Mouse (Mus musculus): ENCODE data around the gene Gng8. TPM values are rescaled to one million over a fixed set of nuclear protein-coding genes. Genes with fewer than 3 reads are reported as not detected.
A peak's percentile ranks its signal among the peaks of the same experiment; 100 is the strongest.

The Gng8 gene
- polyA plus RNA-seq (2016; fragmentation: Nextera tagmentation; extraction: Ambion mirVana): 15.4 and 18.5 TPM in 2 replicates

DNA sequence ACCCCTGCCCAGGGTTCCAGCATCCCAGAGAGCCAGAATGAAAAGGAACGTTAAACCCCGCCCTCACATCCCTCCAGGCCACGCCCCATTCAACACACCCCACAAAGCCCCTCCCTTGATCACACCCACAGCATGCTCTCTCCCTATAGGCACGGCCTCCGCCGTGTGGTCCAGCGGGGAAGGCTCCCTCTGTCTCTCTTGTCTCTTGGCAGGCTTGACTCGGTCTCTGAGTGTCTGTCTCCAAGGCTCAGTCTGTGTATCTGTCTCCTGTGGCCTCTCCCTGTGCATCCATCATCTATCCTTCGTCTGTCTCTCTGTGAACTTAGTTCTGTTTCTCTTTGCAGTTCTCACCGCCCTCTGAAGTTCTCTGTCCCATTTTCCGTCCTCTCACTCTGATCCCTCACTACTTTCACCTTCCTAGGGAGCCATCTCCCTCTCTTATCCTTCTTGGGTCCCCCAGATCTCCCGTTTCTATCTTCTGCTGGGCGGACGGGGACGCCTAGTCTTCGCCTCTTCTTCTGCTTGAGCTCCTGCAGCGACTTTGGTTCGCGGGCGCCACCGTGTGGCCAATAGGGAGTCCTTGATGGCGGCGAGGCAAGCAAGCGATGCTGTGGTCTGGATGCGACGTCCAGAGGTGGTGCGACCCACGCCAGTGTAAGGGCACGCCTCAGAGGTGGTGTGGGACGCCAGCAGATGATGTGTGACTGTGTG is at the start of gene Gng8:
Gene Gng8, plus strand, starts transcription at position 146 of the 711 bp plus-strand sequence.
- H3K27me3 ChIP-seq (ENCODE audit: low read depth, poor library complexity, severe bottlenecking): peaks cover 22% of the 10 kb centered on the region
- H3K9me3 ChIP-seq (replicated peaks): no peaks in the 10 kb centered on the region; the same call in 1 of the 2 replicates
- peak; percentile 97 for DNase-seq (ENCODE audit: low spot score)
- WGBS: under 1% methylated on average over 30 of the region's 30 CpGs
- H3K4me3 ChIP-seq: peak within 1 kb of the TSS; percentile 53
- peak within 1 kb of the TSS; percentile 94 for H3K27ac ChIP-seq
- H3K4me1 ChIP-seq: peaks cover 62% of the 10 kb centered on the region
- H3K36me3 ChIP-seq: peaks cover 37% of the 10 kb centered on the region

DNA sequence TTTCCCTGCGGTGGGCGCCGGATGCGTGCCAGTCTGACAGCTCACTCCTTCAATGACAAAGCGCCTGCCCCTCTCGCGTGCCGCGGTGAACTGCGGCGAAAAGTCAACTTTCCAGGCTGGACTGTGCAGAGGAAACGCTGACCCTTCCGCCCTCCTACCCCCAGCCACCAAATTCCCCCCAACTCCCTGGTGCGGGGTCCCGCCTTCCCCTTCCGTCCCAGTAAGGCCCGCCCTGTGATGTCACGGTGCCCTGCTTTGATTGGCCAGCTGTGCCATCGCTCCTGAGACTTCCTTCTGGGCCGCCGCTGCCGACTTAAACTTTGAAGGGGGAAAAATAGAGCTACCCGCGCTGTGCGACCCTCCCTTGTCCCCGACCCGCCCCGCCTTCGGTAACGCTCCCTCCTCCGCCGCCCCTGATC is 48.9 kb upstream of the Gng8 start, which contains the start of gene Prkd2:
Gene Prkd2, plus strand, starts transcription at position 258 of the 419 bp plus-strand sequence.
- H3K4me3 ChIP-seq: peak within 1 kb of the TSS; percentile 76
- peaks cover 53% of the 10 kb centered on the region for H3K4me1 ChIP-seq
- peak within 1 kb of the TSS; percentile 88 for H3K27ac ChIP-seq
- WGBS: 0% methylated on average over 31 of the region's 32 CpGs
- no peaks in the 10 kb centered on the region for H3K9me3 ChIP-seq (replicated peaks)
- H3K27me3 ChIP-seq (ENCODE audit: low read depth, poor library complexity, severe bottlenecking): no peaks in the 10 kb centered on the region
- H3K36me3 ChIP-seq: peaks cover 63% of the 10 kb centered on the region
- peak; percentile 93 for DNase-seq (ENCODE audit: low spot score)

DNA sequence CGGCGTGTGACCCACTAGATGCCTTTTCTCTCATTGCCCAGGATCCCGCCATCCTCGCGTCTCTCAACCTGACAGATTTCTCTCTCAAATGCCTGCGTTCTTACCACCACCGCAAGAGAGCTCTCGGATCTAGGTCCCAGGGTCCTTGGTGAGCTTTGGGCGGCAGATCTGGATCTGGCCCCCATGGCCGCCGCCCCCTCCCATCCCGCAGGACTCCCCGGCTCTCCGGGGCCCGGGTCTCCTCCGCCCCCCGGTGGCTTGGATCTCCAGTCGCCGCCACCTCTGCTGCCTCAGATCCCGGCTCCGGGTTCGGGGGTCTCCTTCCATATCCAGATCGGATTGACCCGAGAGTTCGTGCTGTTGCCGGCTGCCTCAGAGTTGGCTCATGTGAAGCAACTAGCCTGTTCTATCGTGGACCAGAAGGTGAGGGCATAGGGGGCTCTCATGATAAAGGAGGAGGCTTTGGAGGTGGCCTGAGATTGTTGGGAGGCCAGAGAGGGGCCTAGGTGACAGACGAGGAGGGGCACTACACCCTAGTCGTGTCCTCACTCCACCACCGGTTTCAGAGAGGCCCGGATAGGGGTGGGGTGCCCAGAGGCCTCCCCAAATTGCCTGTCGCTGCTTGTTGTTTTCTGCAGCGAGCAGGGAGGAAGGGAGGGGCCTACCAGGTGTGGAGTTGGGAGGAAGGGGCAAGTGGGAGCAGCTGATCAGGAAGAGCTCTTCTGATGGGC is 48.0 kb upstream of the Gng8 start:
- no peaks in the 10 kb centered on the region for H3K9me3 ChIP-seq (replicated peaks)
- H3K36me3 ChIP-seq: peaks cover 62% of the 10 kb centered on the region
- peaks cover 53% of the 10 kb centered on the region for H3K4me1 ChIP-seq
- H3K27me3 ChIP-seq (ENCODE audit: low read depth, poor library complexity, severe bottlenecking): no peaks in the 10 kb centered on the region
- H3K27ac ChIP-seq: peak overlapping the region; percentile 88
- 2% methylated on average over 33 of the region's 33 CpGs for WGBS
- H3K4me3 ChIP-seq: peak overlapping the region; percentile 76
- DNase-seq (ENCODE audit: low spot score): peak; percentile 55

DNA sequence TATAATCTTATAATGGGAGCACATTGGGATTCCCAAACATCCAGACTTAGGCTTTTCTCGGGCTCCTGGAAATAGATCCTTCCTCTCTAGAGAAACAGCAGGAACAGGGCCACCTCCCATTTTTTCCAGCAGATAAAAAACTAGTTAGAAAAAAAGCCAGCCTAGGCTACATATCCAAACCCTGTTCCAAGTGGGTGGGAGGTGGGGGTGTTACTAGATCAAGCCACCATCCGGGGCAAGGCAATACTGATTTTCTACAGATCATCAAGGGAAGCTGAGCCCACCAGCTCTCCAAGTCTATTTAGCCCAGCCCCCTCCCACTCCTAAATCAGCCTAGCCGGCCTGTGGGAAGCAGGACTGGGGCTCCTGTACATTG is 46.9 kb upstream of the Gng8 start:
- Histone ChIP-seq H3K4me1 (peaks cover 53% of the 10 kb centered on the region), H3K27me3 (ENCODE audit: low read depth, poor library complexity, severe bottlenecking) (no peaks in the 10 kb centered on the region), H3K27ac (peak overlapping the region; percentile 80), H3K36me3 (peaks cover 62% of the 10 kb centered on the region), H3K9me3 (replicated peaks) (no peaks in the 10 kb centered on the region), H3K4me3 (peak overlapping the region; percentile 76)
- DNase-seq (ENCODE audit: low spot score): no peak
- WGBS: 67% methylated on average over 3 of the region's 3 CpGs

DNA sequence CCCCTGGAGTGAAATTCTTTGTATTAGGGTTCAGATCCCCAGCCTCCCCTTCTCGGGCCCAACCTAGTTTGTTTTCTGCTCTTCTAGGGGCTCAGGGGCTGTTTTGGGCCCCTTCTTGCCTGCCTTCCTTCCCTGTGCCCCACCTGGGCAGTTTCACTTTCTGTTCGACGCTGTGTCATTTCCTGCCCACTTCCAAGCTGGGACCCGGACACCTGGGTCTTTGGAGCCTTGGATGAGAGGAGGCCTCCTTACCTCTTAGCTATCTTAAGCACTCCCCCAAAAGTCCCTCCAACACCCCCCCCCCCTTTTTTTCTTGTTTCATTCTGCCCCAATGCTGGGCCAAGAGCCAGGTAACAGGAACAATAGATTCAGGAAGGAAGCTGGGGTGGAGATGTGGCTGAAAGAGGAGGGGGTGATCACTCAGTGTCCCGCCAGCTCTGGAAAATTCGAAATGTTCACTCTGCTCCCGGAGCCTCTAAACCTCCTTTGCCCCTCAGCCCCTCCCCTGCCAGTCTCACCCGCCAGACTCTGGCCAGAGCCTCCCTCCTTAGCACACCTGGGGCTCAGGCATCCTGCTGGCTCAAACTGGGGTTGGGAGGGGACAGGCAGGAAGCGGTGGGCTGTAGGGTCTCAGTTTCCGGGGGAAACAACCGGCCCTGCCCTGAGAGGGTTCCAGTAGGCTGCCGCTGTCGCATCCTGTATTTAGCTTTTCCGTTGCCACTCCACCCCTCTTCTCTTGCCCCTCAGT is 46.3 kb upstream of the Gng8 start:
- WGBS: 34% methylated on average over 14 of the region's 14 CpGs

DNA sequence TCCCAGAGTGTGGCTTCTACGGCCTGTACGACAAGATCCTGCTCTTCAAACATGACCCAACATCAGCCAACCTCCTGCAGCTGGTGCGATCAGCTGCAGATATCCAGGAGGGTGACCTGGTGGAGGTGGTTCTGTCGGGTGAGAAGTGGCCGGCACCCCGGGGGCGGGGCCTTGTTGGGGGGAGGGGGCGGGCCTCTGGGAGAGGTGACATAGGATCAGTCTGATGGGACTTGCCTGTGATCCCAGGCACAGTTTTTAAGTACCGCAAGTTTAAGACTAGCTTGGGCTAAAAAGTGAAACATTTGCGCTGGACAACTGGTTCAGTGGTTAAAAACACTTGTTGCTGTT is 45.8 kb upstream of the Gng8 start:
- peak overlapping the region; percentile 76 for H3K4me3 ChIP-seq
- no peaks in the 10 kb centered on the region for H3K27me3 ChIP-seq (ENCODE audit: low read depth, poor library complexity, severe bottlenecking)
- peaks cover 62% of the 10 kb centered on the region for H3K36me3 ChIP-seq
- no peak for DNase-seq (ENCODE audit: low spot score)
- peaks cover 50% of the 10 kb centered on the region for H3K4me1 ChIP-seq
- 28% methylated on average over 10 of the region's 10 CpGs for WGBS
- H3K9me3 ChIP-seq (replicated peaks): no peaks in the 10 kb centered on the region
- H3K27ac ChIP-seq: peak overlapping the region; percentile 80

More for the DNA sequence above, 46.3 kb upstream of the Gng8 start:
- H3K27ac ChIP-seq: peak overlapping the region; percentile 80
- no peaks in the 10 kb centered on the region for H3K9me3 ChIP-seq (replicated peaks)
- DNase-seq (ENCODE audit: low spot score): peak; percentile 46
- H3K27me3 ChIP-seq (ENCODE audit: low read depth, poor library complexity, severe bottlenecking): no peaks in the 10 kb centered on the region
- peaks cover 62% of the 10 kb centered on the region for H3K36me3 ChIP-seq
- H3K4me3 ChIP-seq: peak overlapping the region; percentile 76
- H3K4me1 ChIP-seq: peaks cover 52% of the 10 kb centered on the region

DNA sequence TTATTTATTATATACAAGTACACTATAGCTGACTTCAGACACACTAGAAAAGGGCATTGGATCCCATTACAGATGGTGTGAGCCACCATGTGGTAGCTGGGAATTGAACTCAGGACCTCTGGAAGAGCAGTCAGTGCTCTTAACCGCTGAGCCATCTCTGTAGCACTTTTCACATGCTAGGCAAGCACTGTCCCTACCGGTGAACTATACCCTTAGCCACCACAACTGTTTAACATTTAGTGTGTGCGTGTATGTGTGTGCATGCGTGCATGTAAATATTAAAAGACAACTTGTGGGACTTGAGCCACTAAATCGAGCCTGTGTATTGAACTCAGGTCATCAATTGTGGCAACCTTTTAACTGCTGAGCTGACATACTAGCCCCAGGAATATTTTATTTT is 44.8 kb upstream of the Gng8 start:
- H3K27me3 ChIP-seq (ENCODE audit: low read depth, poor library complexity, severe bottlenecking): no peaks in the 10 kb centered on the region
- no peak overlapping the region for H3K4me3 ChIP-seq
- peaks cover 60% of the 10 kb centered on the region for H3K36me3 ChIP-seq
- H3K4me1 ChIP-seq: peaks cover 41% of the 10 kb centered on the region
- H3K27ac ChIP-seq: no peak overlapping the region
- H3K9me3 ChIP-seq (replicated peaks): no peaks in the 10 kb centered on the region
- 94% methylated on average over 5 of the region's 5 CpGs for WGBS
- DNase-seq (ENCODE audit: low spot score): no peak

DNA sequence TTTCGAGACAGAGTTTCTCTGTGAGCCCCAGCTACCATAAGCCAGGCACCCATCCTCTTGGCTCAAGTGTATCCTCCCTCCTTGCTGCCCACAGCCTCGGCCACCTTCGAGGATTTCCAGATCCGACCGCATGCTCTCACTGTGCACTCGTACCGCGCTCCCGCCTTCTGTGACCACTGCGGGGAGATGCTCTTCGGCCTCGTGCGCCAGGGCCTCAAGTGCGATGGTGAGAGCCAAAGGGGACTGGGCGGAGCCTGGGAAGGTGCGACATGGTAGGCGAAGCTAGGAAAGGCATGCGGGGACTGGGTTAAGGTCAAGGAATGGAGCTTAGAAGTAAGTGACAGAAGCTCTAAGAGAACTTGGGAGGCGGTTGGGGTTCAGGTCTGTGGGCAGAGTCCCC is 44.1 kb upstream of the Gng8 start:
- Histone ChIP-seq H3K36me3 (peaks cover 61% of the 10 kb centered on the region), H3K27me3 (ENCODE audit: low read depth, poor library complexity, severe bottlenecking) (no peaks in the 10 kb centered on the region), H3K4me1 (peaks cover 34% of the 10 kb centered on the region), H3K27ac (no peak overlapping the region), H3K4me3 (no peak overlapping the region), H3K9me3 (replicated peaks) (no peaks in the 10 kb centered on the region)
- WGBS: 83% methylated on average over 19 of the region's 19 CpGs
- DNase-seq (ENCODE audit: low spot score): no peak

DNA sequence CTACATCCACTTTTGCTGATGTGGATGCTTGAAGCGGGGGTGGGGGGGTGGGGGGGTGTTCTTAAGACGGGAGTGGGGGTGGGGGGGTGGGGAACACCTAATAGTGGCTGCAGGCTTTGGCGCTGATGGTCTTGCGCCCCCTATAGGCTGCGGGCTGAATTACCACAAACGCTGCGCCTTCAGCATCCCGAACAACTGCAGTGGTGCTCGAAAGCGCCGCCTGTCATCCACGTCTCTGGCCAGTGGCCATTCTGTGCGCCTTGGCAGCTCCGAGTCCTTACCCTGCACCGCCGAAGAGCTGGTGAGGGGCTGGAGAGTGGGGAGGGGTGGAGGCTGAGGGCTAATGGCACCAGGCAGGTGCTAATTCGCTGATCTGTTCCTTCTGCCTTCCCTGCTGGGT is 43.0 kb upstream of the Gng8 start:
- peak; percentile 72 for DNase-seq (ENCODE audit: low spot score)
- Histone ChIP-seq H3K27me3 (ENCODE audit: low read depth, poor library complexity, severe bottlenecking) (no peaks in the 10 kb centered on the region), H3K27ac (no peak overlapping the region), H3K9me3 (replicated peaks) (no peaks in the 10 kb centered on the region), H3K4me1 (peaks cover 24% of the 10 kb centered on the region), H3K4me3 (no peak overlapping the region), H3K36me3 (peaks cover 69% of the 10 kb centered on the region)
- 21% methylated on average over 17 of the region's 17 CpGs for WGBS

DNA sequence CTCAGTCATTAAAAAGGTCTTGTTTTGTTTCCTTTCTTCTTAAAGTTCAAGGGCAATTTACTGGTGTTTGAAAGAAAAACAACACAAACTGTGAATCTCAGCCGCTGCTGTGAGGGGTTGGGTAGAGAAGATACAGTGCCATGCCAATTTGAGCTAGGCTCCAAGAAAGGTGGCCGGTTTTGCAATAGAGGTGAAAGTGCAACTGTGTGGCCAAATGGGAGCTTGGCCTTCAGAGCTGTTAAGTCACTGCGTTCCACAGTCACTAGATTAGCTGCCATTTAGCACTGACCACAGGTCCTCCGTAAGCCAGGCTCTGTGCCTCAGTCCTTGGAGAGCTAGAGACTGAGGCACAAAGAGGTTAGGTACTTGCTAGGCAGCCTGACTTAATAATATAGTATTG is 40.0 kb upstream of the Gng8 start:
- no peaks in the 10 kb centered on the region for H3K27me3 ChIP-seq (ENCODE audit: low read depth, poor library complexity, severe bottlenecking)
- DNase-seq (ENCODE audit: low spot score): no peak
- no peaks in the 10 kb centered on the region for H3K9me3 ChIP-seq (replicated peaks)
- H3K36me3 ChIP-seq: peaks cover 92% of the 10 kb centered on the region
- H3K4me3 ChIP-seq: no peak overlapping the region
- no peaks in the 10 kb centered on the region for H3K4me1 ChIP-seq
- H3K27ac ChIP-seq: no peak overlapping the region
- WGBS: 89% methylated on average over 4 of the region's 4 CpGs

DNA sequence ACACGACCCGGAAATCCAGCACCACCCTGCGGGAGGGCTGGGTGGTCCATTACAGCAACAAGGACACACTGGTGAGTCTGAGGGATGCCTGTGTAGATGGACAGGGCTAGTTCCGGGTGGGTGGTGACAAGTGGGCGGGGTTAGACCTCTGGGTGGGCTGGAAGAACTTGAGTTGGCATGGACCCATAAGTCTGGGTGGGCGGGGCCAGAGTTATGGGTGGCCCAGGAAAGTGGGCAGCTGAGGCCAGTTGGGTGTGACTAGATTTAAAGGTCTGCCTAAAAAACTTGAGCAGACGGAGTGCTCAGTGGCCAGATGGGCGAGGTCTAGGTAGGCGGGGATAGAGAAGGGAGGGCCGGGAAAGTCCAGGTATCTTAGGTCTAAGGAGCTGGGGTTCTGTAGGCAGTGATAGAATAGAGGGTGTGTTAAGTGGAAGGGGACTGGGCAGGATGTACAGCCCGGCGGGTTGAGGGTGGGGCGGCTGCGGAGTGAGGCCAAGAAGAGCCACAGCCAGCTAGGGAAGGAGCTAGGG is 38.2 kb upstream of the Gng8 start:
- no peak overlapping the region for H3K27ac ChIP-seq
- no peak for DNase-seq (ENCODE audit: low spot score)
- 90% methylated on average over 14 of the region's 14 CpGs for WGBS
- no peaks in the 10 kb centered on the region for H3K9me3 ChIP-seq (replicated peaks)
- H3K27me3 ChIP-seq (ENCODE audit: low read depth, poor library complexity, severe bottlenecking): no peaks in the 10 kb centered on the region
- peaks cover 94% of the 10 kb centered on the region for H3K36me3 ChIP-seq
- H3K4me1 ChIP-seq: no peaks in the 10 kb centered on the region
- no peak overlapping the region for H3K4me3 ChIP-seq

DNA sequence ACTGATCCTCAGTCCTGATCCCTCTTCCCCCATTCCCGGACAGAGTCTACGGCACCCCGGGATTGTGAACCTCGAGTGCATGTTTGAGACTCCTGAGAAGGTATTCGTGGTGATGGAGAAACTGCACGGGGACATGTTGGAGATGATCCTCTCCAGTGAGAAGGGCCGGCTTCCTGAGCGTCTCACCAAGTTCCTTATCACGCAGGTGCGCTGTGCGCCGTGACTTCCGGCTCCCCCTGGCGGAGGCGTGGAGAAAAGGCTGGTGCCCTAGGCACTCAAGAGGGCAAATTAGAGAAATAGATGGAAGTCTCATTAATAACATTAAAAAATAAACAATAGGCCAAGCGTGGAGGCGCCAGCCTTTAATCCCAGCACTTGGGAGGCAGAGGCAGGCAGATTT is 33.2 kb upstream of the Gng8 start:
- Histone ChIP-seq H3K36me3 (peaks cover 81% of the 10 kb centered on the region), H3K4me3 (no peak overlapping the region), H3K27ac (no peak overlapping the region), H3K27me3 (ENCODE audit: low read depth, poor library complexity, severe bottlenecking) (no peaks in the 10 kb centered on the region), H3K9me3 (replicated peaks) (no peaks in the 10 kb centered on the region), H3K4me1 (no peaks in the 10 kb centered on the region)
- DNase-seq (ENCODE audit: low spot score): peak; percentile 63
- 24% methylated on average over 17 of the region's 17 CpGs for WGBS

Measured in limb, embryonic 10.5 days (tissue).